In the genomic region with DNA sequence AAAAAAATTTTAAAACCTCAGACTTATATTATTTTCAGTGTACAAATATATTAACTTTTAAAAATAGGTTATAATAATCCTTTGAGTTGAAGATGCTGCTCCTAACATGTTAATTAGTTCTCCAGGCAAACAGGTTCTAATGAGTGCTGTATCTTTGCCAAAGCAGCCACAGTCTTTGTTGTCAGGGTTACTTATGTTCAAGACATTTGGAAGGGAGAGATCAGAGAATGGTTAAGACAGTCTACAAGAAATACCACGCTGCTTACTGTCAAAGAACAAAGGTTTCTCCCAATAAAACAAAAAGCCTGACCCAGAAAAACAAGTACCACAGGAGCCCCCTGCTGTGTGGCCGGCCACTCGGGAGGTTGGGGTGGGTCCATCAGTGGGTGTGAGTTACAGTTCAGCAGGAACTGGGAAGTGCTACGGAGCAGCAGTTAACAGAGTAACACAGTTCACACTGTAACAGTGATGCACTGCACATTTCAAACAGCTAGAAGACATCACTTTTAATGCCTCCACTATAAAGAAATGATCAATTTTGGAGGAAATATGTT, we compare ENCODE assay signal across 33 mouse cellular contexts. TPM values are rescaled to one million over a fixed set of nuclear protein-coding genes. Genes with fewer than 3 reads are reported as not detected.
DNase-seq lines count a peak whose midpoint lies in the region; ATAC-seq and TF ChIP-seq lines count a peak whose summit lies in the region.
"Had no signal": no experiment of that assay in that cellular context is flagged by ENCODE, and none has a peak within 500 bp of the region (broad histone marks: within the 10 kb centered on the region; RNA-seq: fewer than 3 reads in every experiment).

No protein-coding gene starts in this region.

- H3K9me3 ChIP-seq in forebrain, postnatal 0 days (ENCODE audit: low read length), result no peaks in the 10 kb centered on the region
- H3K9me3 ChIP-seq in forebrain, embryonic 15.5 days, result no peaks in the 10 kb centered on the region
- no peaks in the 10 kb centered on the region for H3K9me3 ChIP-seq in midbrain, embryonic 14.5 days (ENCODE audit: control insufficient read depth, low read length)
- H3K9me3 ChIP-seq in midbrain, embryonic 15.5 days, result no peaks in the 10 kb centered on the region
- H3K9me3 ChIP-seq: embryonic facial prominence, embryonic 12.5 days; G1E; heart, embryonic 10.5 days; heart, embryonic 15.5 days; limb, embryonic 12.5 days; liver, embryonic 15.5 days; midbrain, embryonic 10.5 days had no signal

- no peak overlapping the region for H3K27ac ChIP-seq in forebrain, postnatal 0 days (ENCODE audit: low read depth, low read length)
- H3K27ac ChIP-seq in forebrain, embryonic 15.5 days (replicated peaks), result no peak overlapping the region
- no peak overlapping the region for H3K27ac ChIP-seq in midbrain, embryonic 14.5 days (replicated peaks; ENCODE audit: low read depth, low read length)
- no peak overlapping the region for H3K27ac ChIP-seq in midbrain, embryonic 15.5 days
- H3K27ac ChIP-seq: embryonic facial prominence, embryonic 12.5 days; heart, embryonic 10.5 days; left cerebral cortex, adult 2 months; limb, embryonic 12.5 days; liver, embryonic 15.5 days; midbrain, embryonic 10.5 days; stomach, postnatal 0 days had no signal

- H3K27me3 ChIP-seq in forebrain, postnatal 0 days (ENCODE audit: insufficient read depth, low read length), result no peaks in the 10 kb centered on the region
- H3K27me3 ChIP-seq in forebrain, embryonic 15.5 days, result no peaks in the 10 kb centered on the region
- no peaks in the 10 kb centered on the region for H3K27me3 ChIP-seq in midbrain, embryonic 14.5 days (ENCODE audit: control insufficient read depth, insufficient read depth, low read length)
- no peaks in the 10 kb centered on the region for H3K27me3 ChIP-seq in midbrain, embryonic 15.5 days (replicated peaks)
- H3K27me3 ChIP-seq: embryonic facial prominence, embryonic 12.5 days; heart, embryonic 15.5 days; limb, embryonic 12.5 days; liver, embryonic 15.5 days; Patski had no signal

- no peaks in the 10 kb centered on the region for H3K4me1 ChIP-seq in forebrain, postnatal 0 days (ENCODE audit: insufficient read depth)
- peaks cover 15% of the 10 kb centered on the region for H3K4me1 ChIP-seq in forebrain, embryonic 15.5 days
- H3K4me1 ChIP-seq in midbrain, embryonic 14.5 days (ENCODE audit: control insufficient read depth, insufficient read depth, low read length), result no peaks in the 10 kb centered on the region
- peaks cover 3% of the 10 kb centered on the region; the same call in 1 of the 2 replicates for H3K4me1 ChIP-seq in midbrain, embryonic 15.5 days
- H3K4me1 ChIP-seq: embryonic facial prominence, embryonic 12.5 days; limb, embryonic 12.5 days; liver, embryonic 15.5 days; midbrain, embryonic 10.5 days had no signal

- peak; percentile 43; the same call in 1 of the 2 replicates for ATAC-seq in forebrain, postnatal 0 days
- ATAC-seq in forebrain, embryonic 15.5 days (replicated peaks), result no peak
- ATAC-seq in midbrain, embryonic 14.5 days (ENCODE audit: low FRiP score, low TSS enrichment), result no peak
- no peak for ATAC-seq in midbrain, embryonic 15.5 days (replicated peaks)
- ATAC-seq: intestine, embryonic 16.5 days; Patski had no signal

- no peak overlapping the region for H3K9ac ChIP-seq in forebrain, postnatal 0 days
- H3K9ac ChIP-seq in forebrain, embryonic 15.5 days (replicated peaks), result no peak overlapping the region
- no peak overlapping the region for H3K9ac ChIP-seq in midbrain, embryonic 14.5 days (replicated peaks; ENCODE audit: low read length)
- no peak overlapping the region for H3K9ac ChIP-seq in midbrain, embryonic 15.5 days
- H3K9ac ChIP-seq: embryonic facial prominence, embryonic 12.5 days; heart, embryonic 15.5 days; limb, embryonic 12.5 days; liver, embryonic 15.5 days; lung, embryonic 14.5 days had no signal

- no peak overlapping the region for H3K4me3 ChIP-seq in forebrain, postnatal 0 days (ENCODE audit: low read depth, low read length)
- no peak overlapping the region for H3K4me3 ChIP-seq in forebrain, embryonic 15.5 days
- H3K4me3 ChIP-seq in midbrain, embryonic 14.5 days (replicated peaks; ENCODE audit: low read depth, low read length), result no peak overlapping the region
- H3K4me3 ChIP-seq in midbrain, embryonic 15.5 days, result no peak overlapping the region
- H3K4me3 ChIP-seq: embryonic facial prominence, embryonic 12.5 days; heart, embryonic 10.5 days; heart, embryonic 15.5 days; left cerebral cortex, adult 2 months; limb, embryonic 12.5 days; liver, embryonic 15.5 days; midbrain, embryonic 10.5 days had no signal

- no peak overlapping the region for H3K4me2 ChIP-seq in forebrain, postnatal 0 days (ENCODE audit: low read depth)
- no peak overlapping the region for H3K4me2 ChIP-seq in forebrain, embryonic 15.5 days (replicated peaks)
- H3K4me2 ChIP-seq in midbrain, embryonic 14.5 days (ENCODE audit: low read length), result no peak overlapping the region
- no peak overlapping the region for H3K4me2 ChIP-seq in midbrain, embryonic 15.5 days
- H3K4me2 ChIP-seq: embryonic facial prominence, embryonic 12.5 days; heart, embryonic 15.5 days; limb, embryonic 12.5 days; liver, embryonic 15.5 days; lung, embryonic 14.5 days had no signal

- TF ChIP-seq CTCF in forebrain, postnatal 0 days (IDR thresholded peaks at IDR 0.05; ENCODE audit: low read depth), result no peak

- no peaks in the 10 kb centered on the region for H3K36me3 ChIP-seq in forebrain, postnatal 0 days (ENCODE audit: insufficient read depth)
- H3K36me3 ChIP-seq in forebrain, embryonic 15.5 days, result no peaks in the 10 kb centered on the region
- no peaks in the 10 kb centered on the region for H3K36me3 ChIP-seq in midbrain, embryonic 14.5 days (ENCODE audit: control insufficient read depth, insufficient read depth, low read length)
- no peaks in the 10 kb centered on the region for H3K36me3 ChIP-seq in midbrain, embryonic 15.5 days (replicated peaks)
- H3K36me3 ChIP-seq: embryonic facial prominence, embryonic 12.5 days; G1E; heart, embryonic 10.5 days; limb, embryonic 12.5 days; liver, embryonic 15.5 days; midbrain, embryonic 10.5 days had no signal

- peak; percentile 21 for DNase-seq in forebrain, postnatal 0 days
- DNase-seq in midbrain, embryonic 14.5 days, result peak; percentile 7
- peak; percentile 72 for DNase-seq in R1 (ENCODE audit: low read depth, low spot score)
- DNase-seq in retina, postnatal 1 day, result peak; percentile 86
- no peak for DNase-seq in layer of hippocampus, adult 9-10 months (ENCODE audit: low spot score)
- DNase-seq: adrenal gland, adult 8-10 months; B cell, adult 2 months; cerebellum, adult 8-10 months; cerebellum, postnatal 25 days; gastrocnemius, postnatal 10 days; kidney, adult 9 months; kidney, postnatal 14 days; lung, embryonic 14.5 days; lung, postnatal 14 days; right cerebral cortex, postnatal 4 days; thymus, adult 2 months; thymus, postnatal 36 days had no signal

- WGBS in forebrain, postnatal 0 days, result 8% methylated on average over 4 of the region's 4 CpGs
- 6% methylated on average over 4 of the region's 4 CpGs for WGBS in forebrain, embryonic 15.5 days
- 36% methylated on average over 4 of the region's 4 CpGs for WGBS in midbrain, embryonic 14.5 days
- 37% methylated on average over 4 of the region's 4 CpGs for WGBS in midbrain, embryonic 15.5 days

RNA-seq across cellular contexts. Expression of a gene that starts 21.1 kb away (rescaled TPM):
- 0.43 TPM in 1 of 2 replicates, not detected in the other for total RNA-seq in forebrain, postnatal 0 days (2014; rRNA removed)
- 0.10 TPM in 2 replicates for polyA plus RNA-seq in forebrain, postnatal 0 days (2015; fragmentation: Nextera tagmentation; extraction: Ambion mirVana)
- 0.20 TPM in 1 of 2 replicates, not detected in the other for polyA plus RNA-seq in forebrain, embryonic 15.5 days (2015; fragmentation: Nextera tagmentation; extraction: Ambion mirVana)
- polyA plus RNA-seq in midbrain, embryonic 14.5 days (2014; fragmentation: Nextera tagmentation; extraction: Ambion mirVana), result not detected in 2 replicates
- polyA plus RNA-seq in midbrain, embryonic 15.5 days (2015; fragmentation: Nextera tagmentation; extraction: Ambion mirVana), result 0.08 and 0.19 TPM in 2 replicates
- total RNA-seq: left cerebral cortex, postnatal 25 days; neutrophil, adult 5-6 weeks had no signal
- polyA plus RNA-seq: G1E; liver, adult 2 months; midbrain, embryonic 10.5 days; Patski had no signal
